In the genomic region with DNA sequence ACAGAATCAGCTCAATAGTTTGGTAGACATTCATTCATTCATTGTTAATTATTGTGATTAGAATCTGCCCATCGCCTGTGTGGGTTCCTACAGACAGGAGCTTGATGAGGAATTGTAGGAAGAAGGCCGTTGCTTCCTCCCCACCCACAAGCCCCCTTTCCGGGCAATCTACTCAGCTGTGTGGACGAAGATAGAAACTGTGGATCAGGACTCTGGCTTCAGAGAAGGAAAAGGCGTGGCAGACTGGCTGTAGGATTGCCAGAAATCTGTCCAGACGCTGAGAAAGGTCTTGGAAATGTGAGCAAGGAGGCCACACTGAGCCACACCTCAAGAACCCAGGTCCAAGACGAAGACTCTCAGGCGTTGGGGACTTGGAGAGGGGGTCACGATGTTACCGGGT, we compare ENCODE assay signal across 13 mouse cellular contexts.
"Had no signal": no experiment of that assay in that cellular context is flagged by ENCODE, and none has a peak within 500 bp of the region (broad histone marks: within the 10 kb centered on the region; RNA-seq: fewer than 3 reads in every experiment).

No protein-coding gene starts in this region.

- H3K36me3 ChIP-seq: limb, embryonic 15.5 days; liver, embryonic 12.5 days; midbrain, embryonic 12.5 days; neural tube, embryonic 13.5 days had no signal

- H3K4me1 ChIP-seq: liver, embryonic 12.5 days; midbrain, embryonic 12.5 days; neural tube, embryonic 13.5 days had no signal

- H3K9me3 ChIP-seq: limb, embryonic 15.5 days; liver, embryonic 12.5 days; midbrain, embryonic 12.5 days; neural tube, embryonic 13.5 days had no signal

- DNase-seq: layer of hippocampus, adult 9-11 months; layer of hippocampus, postnatal 36 days; retina, postnatal 1 day; right cerebral cortex, postnatal 14 days; thymus, adult 18-20 months; thymus, postnatal 14 days had no signal

- H3K4me3 ChIP-seq: limb, embryonic 15.5 days; liver, embryonic 12.5 days; midbrain, embryonic 12.5 days; neural tube, embryonic 13.5 days had no signal

- H3K27me3 ChIP-seq: limb, embryonic 15.5 days; liver, embryonic 12.5 days; midbrain, embryonic 12.5 days; neural tube, embryonic 13.5 days had no signal

- H3K4me2 ChIP-seq: limb, embryonic 15.5 days; liver, embryonic 12.5 days; lung, embryonic 14.5 days; midbrain, embryonic 12.5 days; neural tube, embryonic 13.5 days had no signal

- H3K27ac ChIP-seq: kidney, postnatal 0 days; limb, embryonic 15.5 days; liver, embryonic 12.5 days; midbrain, embryonic 12.5 days; neural tube, embryonic 13.5 days had no signal

- ATAC-seq: liver, embryonic 12.5 days; midbrain, embryonic 16.5 days had no signal

- H3K9ac ChIP-seq: limb, embryonic 15.5 days; liver, embryonic 12.5 days; lung, embryonic 14.5 days; midbrain, embryonic 12.5 days; neural tube, embryonic 13.5 days had no signal
